Mouse (Mus musculus): ENCODE measurements around the gene Sim2. TPM values are rescaled to one million over a fixed set of nuclear protein-coding genes. Genes with fewer than 3 reads are reported as not detected.
A peak's percentile ranks its signal among the peaks of the same experiment; 100 is the strongest.

Sim2 gene
- total RNA-seq, 2 experiments from 2014 or later = 0.12 TPM; not detected in 1

GRCm38 (mm10) chr16:94155041-94155653 lies 70.4 kb downstream of the Sim2 start:
- peak; percentile 78 for DNase-seq
- intact Hi-C loops (cut with DNase I) = no loop called here

- intact Hi-C loops (cut with DNase I) = no loop called here
- no peak for DNase-seq
These were observed 73.1 kb downstream of the Sim2 start for GRCm38 (mm10) chr16:94157819-94158218.

- DNase-seq = no peak
- intact Hi-C loops (cut with DNase I) = no loop called here
These were observed 77.3 kb downstream of the Sim2 start for GRCm38 (mm10) chr16:94162000-94162399.

GRCm38 (mm10) chr16:94163051-94163450 lies 78.3 kb downstream of the Sim2 start:
- intact Hi-C loops (cut with DNase I) = no loop called here
- peak; percentile 28 for DNase-seq

- intact Hi-C loops (cut with DNase I) = no loop called here
- peak; percentile 58 for DNase-seq
These were observed 79.5 kb downstream of the Sim2 start for GRCm38 (mm10) chr16:94164236-94164635.

- peak; percentile 27 for DNase-seq
- intact Hi-C loops (cut with DNase I) = no loop called here
These were observed 80.2 kb downstream of the Sim2 start for GRCm38 (mm10) chr16:94164978-94165377.

GRCm38 (mm10) chr16:94168655-94169545 lies 84.2 kb downstream of the Sim2 start:
- intact Hi-C loops (cut with DNase I) = no loop called here
- no peak for DNase-seq

- intact Hi-C loops (cut with DNase I) = no loop called here
These were observed 85.5 kb downstream of the Sim2 start for GRCm38 (mm10) chr16:94170218-94170617.

GRCm38 (mm10) chr16:94173361-94173760 lies 88.6 kb downstream of the Sim2 start:
- DNase-seq = no peak

More at GRCm38 (mm10) chr16:94170218-94170617, 85.5 kb downstream of the Sim2 start:
- DNase-seq = no peak

GRCm38 (mm10) chr16:94175366-94175986 lies 90.7 kb downstream of the Sim2 start:
- no peak for DNase-seq
- intact Hi-C loops (cut with DNase I) = no loop called here

More at GRCm38 (mm10) chr16:94173361-94173760, 88.6 kb downstream of the Sim2 start:
- intact Hi-C loops (cut with DNase I) = no loop called here

Small RNA genes lying within 50 kb of the gene (microRNA-seq; reads per million reads assigned to microRNA genes)
- gene Gm23062 = not detected

Other genes starting within 250 kb of the Sim2 start
- gene Chaf1b, start 201.0 kb upstream of the Sim2 start, total RNA-seq (2021) = 1 to 10 TPM; 7.6 to 8.2 TPM
- not detected for gene Cldn14, start 76.1 kb upstream of the Sim2 start, total RNA-seq (2021)
- 10 to 100 TPM; 11.7 to 11.8 TPM for gene Hlcs, start 228.6 kb downstream of the Sim2 start, total RNA-seq (2021)
- under 1 TPM; 0.32 to 0.60 TPM for gene Ripply3, start 243.5 kb downstream of the Sim2 start, total RNA-seq (2021)